Mouse (Mus musculus) liver, embryonic 12.5 days (tissue): ENCODE data around the gene Rnf187. TPM values are rescaled to one million over a fixed set of nuclear protein-coding genes. Genes with fewer than 3 reads are reported as not detected.

ENCODE experiments used
- ATAC-seq: fragments of 200-750 bp; cut with Nextera tagmentation; 2 replicates; pipeline ENCODE4 v1.8.0; 2017; ENCODE audit warnings: moderate number of reproducible peaks, mild to moderate bottlenecking, moderate library complexity
- H3K27ac ChIP-seq: fragments of 300-500 bp; sonication (generic); 2 replicates; pipeline ENCODE4 v1.5.1; 2016; ENCODE audit warnings: mild to moderate bottlenecking
- H3K27me3 ChIP-seq: fragments of 300-500 bp; sonication (generic); replicated peaks from 2 replicates; pipeline ENCODE4 v1.6.1; 2016; ENCODE audit warnings: mild to moderate bottlenecking, moderate library complexity
- H3K36me3 ChIP-seq: fragments of 300-500 bp; sonication (generic); 2 replicates; pipeline ENCODE4 v1.6.1; 2016; ENCODE audit warnings: mild to moderate bottlenecking, moderate library complexity
- H3K4me1 ChIP-seq: fragments of 300-500 bp; sonication (generic); 2 replicates; pipeline ENCODE4 v1.6.1; 2016
- H3K4me2 ChIP-seq: fragments of 300-500 bp; sonication (generic); 2 replicates; pipeline ENCODE4 v1.6.1; 2016; ENCODE audit warnings: mild to moderate bottlenecking, moderate library complexity
- H3K4me3 ChIP-seq: fragments of 300-500 bp; sonication (generic); 2 replicates; pipeline ENCODE4 v1.5.1; 2016; ENCODE audit warnings: mild to moderate bottlenecking, moderate library complexity
- H3K9ac ChIP-seq: fragments of 300-500 bp; sonication (generic); 2 replicates; pipeline ENCODE4 v1.6.1; 2016; ENCODE audit warnings: mild to moderate bottlenecking, moderate library complexity
- H3K9me3 ChIP-seq: fragments of 300-500 bp; sonication (generic); replicated peaks from 2 replicates; pipeline ENCODE4 v1.6.1; 2016; ENCODE audit warnings: mild to moderate bottlenecking, moderate library complexity
- WGBS: fragments of 180-500 bp; shearing (Covaris S2); methylation state at CpG from one replicate; pipeline ENCODE4 v1.1.7; 2016; ENCODE audit not compliant: insufficient replicate concordance; 5-methylcytosine and 5-hydroxymethylcytosine counted together
- polyA plus RNA-seq: library from polyadenylated mRNA; unstranded; fragments of >200 nt; fragmentation: Nextera tagmentation; extraction: Ambion mirVana; gene quantifications from 2 replicates; pipeline ENCODE4 v1.2.1, GENCODE M21; 2016

The Rnf187 gene
- polyA plus RNA-seq, 1 experiment from 2014 or later: 207 TPM

GRCm38 (mm10) chr11:58964216-58964615, 25.5 kb upstream of the Rnf187 start:
- H3K4me1 ChIP-seq: peaks cover 53% of the 10 kb centered on the region
- WGBS: 68% methylated on average over 7 of the region's 7 CpGs

GRCm38 (mm10) chr11:58963543-58963942, 24.8 kb upstream of the Rnf187 start:
- Histone ChIP-seq H3K4me3 (no peak overlapping the region), H3K9ac (no peak overlapping the region), H3K27ac (no peak overlapping the region), H3K4me2 (peak overlapping the region; percentile 28; the same call in 1 of the 2 replicates), H3K27me3 (peaks cover 43% of the 10 kb centered on the region), H3K9me3 (peaks cover 8% of the 10 kb centered on the region; the same call in 1 of the 2 replicates), H3K36me3 (peaks cover 5% of the 10 kb centered on the region), H3K4me1 (peaks cover 53% of the 10 kb centered on the region)
- no peak for ATAC-seq
- WGBS: 35% methylated on average over 17 of the region's 17 CpGs

More at GRCm38 (mm10) chr11:58964216-58964615, 25.5 kb upstream of the Rnf187 start:
- H3K27me3 ChIP-seq: peaks cover 43% of the 10 kb centered on the region
- H3K27ac ChIP-seq: no peak overlapping the region
- peaks cover 7% of the 10 kb centered on the region; the same call in 1 of the 2 replicates for H3K36me3 ChIP-seq
- no peak for ATAC-seq
- H3K9me3 ChIP-seq: peaks cover 8% of the 10 kb centered on the region; the same call in 1 of the 2 replicates
- H3K9ac ChIP-seq: no peak overlapping the region
- no peak overlapping the region for H3K4me2 ChIP-seq
- H3K4me3 ChIP-seq: no peak overlapping the region

GRCm38 (mm10) chr11:58961364-58962177, 22.9 kb upstream of the Rnf187 start:
- no peak overlapping the region for H3K27ac ChIP-seq
- H3K4me2 ChIP-seq: peak overlapping the region; percentile 24

GRCm38 (mm10) chr11:58959921-58960465, 21.3 kb upstream of the Rnf187 start:
- H3K4me3 ChIP-seq: peak overlapping the region; percentile 63
- H3K4me2 ChIP-seq: peak overlapping the region; percentile 95
- H3K9ac ChIP-seq: peak overlapping the region; percentile 72
- peaks cover 60% of the 10 kb centered on the region for H3K4me1 ChIP-seq
- peaks cover 25% of the 10 kb centered on the region for H3K36me3 ChIP-seq
- H3K27ac ChIP-seq: peak overlapping the region; percentile 69
- peaks cover 8% of the 10 kb centered on the region; the same call in 1 of the 2 replicates for H3K9me3 ChIP-seq
- WGBS: 3% methylated on average over 40 of the region's 40 CpGs
- ATAC-seq: peak; percentile 89
- peaks cover 40% of the 10 kb centered on the region for H3K27me3 ChIP-seq

More at GRCm38 (mm10) chr11:58961364-58962177, 22.9 kb upstream of the Rnf187 start:
- peaks cover 19% of the 10 kb centered on the region for H3K36me3 ChIP-seq
- no peak for ATAC-seq
- peaks cover 43% of the 10 kb centered on the region for H3K27me3 ChIP-seq
- H3K4me1 ChIP-seq: peaks cover 66% of the 10 kb centered on the region
- 45% methylated on average over 50 of the region's 50 CpGs for WGBS
- peaks cover 8% of the 10 kb centered on the region; the same call in 1 of the 2 replicates for H3K9me3 ChIP-seq
- H3K9ac ChIP-seq: no peak overlapping the region
- H3K4me3 ChIP-seq: no peak overlapping the region

GRCm38 (mm10) chr11:58959186-58959825, 20.6 kb upstream of the Rnf187 start:
- H3K27ac ChIP-seq: peak overlapping the region; percentile 69
- peak overlapping the region; percentile 95 for H3K4me2 ChIP-seq
- peak overlapping the region; percentile 63 for H3K4me3 ChIP-seq
- WGBS: 17% methylated on average over 15 of the region's 15 CpGs
- peaks cover 33% of the 10 kb centered on the region for H3K27me3 ChIP-seq
- peaks cover 25% of the 10 kb centered on the region for H3K36me3 ChIP-seq
- no peak for ATAC-seq
- H3K9ac ChIP-seq: peak overlapping the region; percentile 72
- H3K4me1 ChIP-seq: peaks cover 55% of the 10 kb centered on the region
- H3K9me3 ChIP-seq: peaks cover 8% of the 10 kb centered on the region; the same call in 1 of the 2 replicates

- peaks cover 8% of the 10 kb centered on the region; the same call in 1 of the 2 replicates for H3K9me3 ChIP-seq
- no peak for ATAC-seq
- WGBS: 80% methylated on average over 6 of the region's 6 CpGs
- H3K4me1 ChIP-seq: peaks cover 55% of the 10 kb centered on the region
- H3K27ac ChIP-seq: peak overlapping the region; percentile 15; the same call in 1 of the 2 replicates
- peaks cover 26% of the 10 kb centered on the region for H3K27me3 ChIP-seq
- peak overlapping the region; percentile 72 for H3K9ac ChIP-seq
- peaks cover 25% of the 10 kb centered on the region for H3K36me3 ChIP-seq
- peak overlapping the region; percentile 95 for H3K4me2 ChIP-seq
- peak overlapping the region; percentile 63 for H3K4me3 ChIP-seq
Measured at GRCm38 (mm10) chr11:58958536-58958935, 19.8 kb upstream of the Rnf187 start.

GRCm38 (mm10) chr11:58957226-58957914, 18.7 kb upstream of the Rnf187 start:
- peaks cover 25% of the 10 kb centered on the region for H3K36me3 ChIP-seq
- peak overlapping the region; percentile 89 for H3K4me3 ChIP-seq
- H3K4me1 ChIP-seq: peaks cover 59% of the 10 kb centered on the region
- WGBS: 89% methylated on average over 5 of the region's 5 CpGs
- peak overlapping the region; percentile 95 for H3K4me2 ChIP-seq
- H3K9ac ChIP-seq: peak overlapping the region; percentile 98
- peaks cover 14% of the 10 kb centered on the region for H3K27me3 ChIP-seq
- peak overlapping the region; percentile 99 for H3K27ac ChIP-seq
- H3K9me3 ChIP-seq: peaks cover 8% of the 10 kb centered on the region; the same call in 1 of the 2 replicates
- ATAC-seq: no peak

- H3K4me1 ChIP-seq: peaks cover 54% of the 10 kb centered on the region
- ATAC-seq: no peak
- 45% methylated on average over 8 of the region's 8 CpGs for WGBS
Measured at GRCm38 (mm10) chr11:58955868-58956257, 17.1 kb upstream of the Rnf187 start.

GRCm38 (mm10) chr11:58955143-58955867, 16.6 kb upstream of the Rnf187 start:
- peak; percentile 30 for ATAC-seq
- under 1% methylated on average over 20 of the region's 20 CpGs for WGBS
- H3K4me1 ChIP-seq: peaks cover 52% of the 10 kb centered on the region

More at GRCm38 (mm10) chr11:58955868-58956257, 17.1 kb upstream of the Rnf187 start:
- no peaks in the 10 kb centered on the region for H3K9me3 ChIP-seq
- H3K36me3 ChIP-seq: peaks cover 25% of the 10 kb centered on the region
- peak overlapping the region; percentile 99 for H3K27ac ChIP-seq
- peak overlapping the region; percentile 89 for H3K4me3 ChIP-seq
- peak overlapping the region; percentile 98 for H3K9ac ChIP-seq
- H3K4me2 ChIP-seq: peak overlapping the region; percentile 95
- H3K27me3 ChIP-seq: peaks cover 11% of the 10 kb centered on the region

GRCm38 (mm10) chr11:58954420-58955142, 15.9 kb upstream of the Rnf187 start, which contains the start of the genes Hist3h2a and Trim17:
Gene Hist3h2a, plus strand, starts transcription at chr11:58954685.
Gene Trim17, plus strand, starts transcription at chr11:58954685.
- under 1% methylated on average over 49 of the region's 49 CpGs for WGBS
- ATAC-seq: peak; percentile 86
- H3K36me3 ChIP-seq: peaks cover 25% of the 10 kb centered on the region
- peak within 1 kb of the TSS; percentile 95 for H3K4me2 ChIP-seq
- H3K9ac ChIP-seq: peak within 1 kb of the TSS; percentile 98
- peaks cover 23% of the 10 kb centered on the region for H3K27me3 ChIP-seq
- H3K9me3 ChIP-seq: no peaks in the 10 kb centered on the region
- H3K27ac ChIP-seq: peak within 1 kb of the TSS; percentile 99
- peaks cover 50% of the 10 kb centered on the region for H3K4me1 ChIP-seq
- H3K4me3 ChIP-seq: peak within 1 kb of the TSS; percentile 89

More at GRCm38 (mm10) chr11:58955143-58955867, 16.6 kb upstream of the Rnf187 start:
- Histone ChIP-seq H3K4me3 (peak overlapping the region; percentile 89), H3K4me2 (peak overlapping the region; percentile 95), H3K9ac (peak overlapping the region; percentile 98), H3K36me3 (peaks cover 25% of the 10 kb centered on the region), H3K9me3 (no peaks in the 10 kb centered on the region), H3K27ac (peak overlapping the region; percentile 99), H3K27me3 (peaks cover 17% of the 10 kb centered on the region)
